Mouse (Mus musculus) Patski (cell line): ENCODE data around the gene Hcn2. TPM values are rescaled to one million over a fixed set of nuclear protein-coding genes. Genes with fewer than 3 reads are reported as not detected.
A peak's percentile ranks its signal among the peaks of the same experiment; 100 is the strongest.

Source experiments
- ATAC-seq: fragments of 100-300 bp; one replicate; pipeline ENCODE4 v1.8.0; 2021
- CTCF ChIA-PET: fragments of 350-600 bp; sonication (Branson Sonifier 250); formaldehyde crosslinking; loops from one replicate; lab custom pipeline; 2022; ENCODE audit warnings: inconsistent platforms; lab: Charles Lee
- POLR2A ChIA-PET: fragments of 350-600 bp; sonication (Branson Sonifier 250); formaldehyde crosslinking; loops from one replicate; lab custom pipeline; 2022; ENCODE audit warnings: antibody characterized with exemption, inconsistent platforms; lab: Charles Lee
- DNase-seq: peaks from one replicate; pipeline ENCODE4 v3.0.0-alpha.2; 2011; ENCODE audit warnings: low read depth, low spot score
- H3K27me3 ChIP-seq: fragments of 371-371 bp; one replicate; pipeline ENCODE4 v1.5.1; 2021
- CTCF ChIP-seq: fragments of 100-300 bp; IDR thresholded peaks from one replicate; pipeline ENCODE4 v1.5.1; 2021
- in situ Hi-C: fragments of 300-500 bp; cut with MboI; formaldehyde crosslinking; loops from 3 replicates; pipeline ENCODE4 v1.11.1; 2018; ENCODE audit warnings: low pct_unique_long_range_greater_than_20kb, mixed read lengths
- polyA plus RNA-seq: library from polyadenylated mRNA; unstranded; gene quantifications from one replicate; pipeline ENCODE4 v1.2.3, GENCODE M21; 2021

The Hcn2 gene
- polyA plus RNA-seq, 1 experiment from 2014 or later: 15.4 TPM

GRCm38 (mm10) chr10:79675346-79676035 is 40.9 kb upstream of the Hcn2 start:
- ChIA-PET POLR2A (no interaction called here), CTCF (no interaction called here)
- no peaks in the 10 kb centered on the region for H3K27me3 ChIP-seq
- ATAC-seq (no peak), DNase-seq (no peak)
- TF ChIP-seq CTCF: no peak
- in situ Hi-C loops: loop anchor here (10.0 kb wide), 1 partner anchor 1101 kb away; the partner anchor contains the start of gene Ilvbl

GRCm38 (mm10) chr10:79680606-79681495 is 35.6 kb upstream of the Hcn2 start:
- in situ Hi-C loops: no loop called here
- ATAC-seq (no peak), DNase-seq (no peak)
- CTCF ChIA-PET: no interaction called here
- H3K27me3 ChIP-seq: no peaks in the 10 kb centered on the region
- TF ChIP-seq CTCF: no peak
- POLR2A ChIA-PET: interaction anchor here (1.8 kb wide), 1 partner anchor 11 kb away, joined by 9 read pairs; the partner anchor contains the start of gene Tpgs1

- DNase-seq (peak; percentile 93), ATAC-seq (peak; percentile 69)
- in situ Hi-C loops: no loop called here
- no peaks in the 10 kb centered on the region for H3K27me3 ChIP-seq
- ChIA-PET CTCF (no interaction called here), POLR2A (interaction anchor here (0.7 to 1.8 kb wide), 3 partner anchors 12 to 23 kb away, joined by 3 to 9 read pairs (median 4); partner anchors contain the start of genes Bsg and Tpgs1)
- TF ChIP-seq CTCF: no peak
Measured at GRCm38 (mm10) chr10:79681591-79682245, 34.7 kb upstream of the Hcn2 start, which contains the start of gene Cdc34. Cdc34 (plus strand) TSS chr10:79682195.

- DNase-seq (no peak), ATAC-seq (no peak)
- ChIA-PET POLR2A (interaction anchor here (1.0 to 1.8 kb wide), 3 partner anchors 12 to 22 kb away, joined by 4 to 9 read pairs (median 6); partner anchors contain the start of genes Bsg and Tpgs1), CTCF (interaction anchor here (2.3 kb wide), 1 partner anchor 16 kb away, joined by 6 read pairs; no protein-coding TSS in a partner anchor)
- no peak for TF ChIP-seq CTCF
- H3K27me3 ChIP-seq: no peaks in the 10 kb centered on the region
- in situ Hi-C loops: no loop called here
Measured at GRCm38 (mm10) chr10:79682551-79682915, 33.9 kb upstream of the Hcn2 start.

GRCm38 (mm10) chr10:79682916-79683582 is 33.4 kb upstream of the Hcn2 start:
- POLR2A ChIA-PET: interaction anchor here (1.0 to 1.6 kb wide), 2 partner anchors 13 to 21 kb away, joined by 4 to 6 read pairs; partner anchors contain the start of gene Bsg
- ATAC-seq: peak; percentile 12

GRCm38 (mm10) chr10:79683726-79684640 is 32.5 kb upstream of the Hcn2 start:
- H3K27me3 ChIP-seq: no peaks in the 10 kb centered on the region
- POLR2A ChIA-PET: interaction anchor here (0.5 to 1.6 kb wide), 2 partner anchors 13 to 586 kb away, joined by 3 to 6 read pairs; no protein-coding TSS in a partner anchor
- peak; percentile 36 for ATAC-seq

More at GRCm38 (mm10) chr10:79682916-79683582, 33.4 kb upstream of the Hcn2 start:
- H3K27me3 ChIP-seq: no peaks in the 10 kb centered on the region
- DNase-seq: no peak
- CTCF ChIA-PET: interaction anchor here (1.7 to 2.3 kb wide), 3 partner anchors 13 to 19 kb away, joined by 6 to 7 read pairs (median 7); no protein-coding TSS in a partner anchor
- no peak for TF ChIP-seq CTCF
- in situ Hi-C loops: no loop called here

GRCm38 (mm10) chr10:79684770-79685600 is 31.4 kb upstream of the Hcn2 start:
- CTCF ChIA-PET: interaction anchor here (1.2 to 2.3 kb wide), 5 partner anchors 10 to 17 kb away, joined by 3 to 7 read pairs (median 7); no protein-coding TSS in a partner anchor
- no peaks in the 10 kb centered on the region for H3K27me3 ChIP-seq
- DNase-seq (no peak), ATAC-seq (no peak)
- in situ Hi-C loops: no loop called here
- TF ChIP-seq CTCF: no peak
- POLR2A ChIA-PET: interaction anchor here (0.9 to 1.3 kb wide), 2 partner anchors 11 to 13 kb away, joined by 3 to 5 read pairs; no protein-coding TSS in a partner anchor

More at GRCm38 (mm10) chr10:79683726-79684640, 32.5 kb upstream of the Hcn2 start:
- TF ChIP-seq CTCF: no peak
- DNase-seq: peak; percentile 76
- in situ Hi-C loops: no loop called here
- CTCF ChIA-PET: interaction anchor here (0.8 to 2.3 kb wide), 5 partner anchors 14 to 20 kb away, joined by 3 to 7 read pairs (median 6); partner anchors contain the start of gene Bsg

- no peak for ATAC-seq
- no peak for DNase-seq
- POLR2A ChIA-PET: interaction anchor here (0.9 to 1.3 kb wide), 2 partner anchors 9 to 12 kb away, joined by 3 to 5 read pairs; no protein-coding TSS in a partner anchor
- TF ChIP-seq CTCF: no peak
- CTCF ChIA-PET: interaction anchor here (1.6 kb wide), 1 partner anchor 9 kb away, joined by 7 read pairs; no protein-coding TSS in a partner anchor
- no peaks in the 10 kb centered on the region for H3K27me3 ChIP-seq
- in situ Hi-C loops: no loop called here
Measured at GRCm38 (mm10) chr10:79686219-79686618, 30.2 kb upstream of the Hcn2 start.
